Mouse (Mus musculus) testis, postnatal 10 days (tissue): Measurements from ENCODE around the gene Nmb.

Experiments used
- DNase-seq: peaks from one replicate; pipeline ENCODE4 v3.0.0; 2021; ENCODE audit warnings: low spot score

Gene Nmb

DNA sequence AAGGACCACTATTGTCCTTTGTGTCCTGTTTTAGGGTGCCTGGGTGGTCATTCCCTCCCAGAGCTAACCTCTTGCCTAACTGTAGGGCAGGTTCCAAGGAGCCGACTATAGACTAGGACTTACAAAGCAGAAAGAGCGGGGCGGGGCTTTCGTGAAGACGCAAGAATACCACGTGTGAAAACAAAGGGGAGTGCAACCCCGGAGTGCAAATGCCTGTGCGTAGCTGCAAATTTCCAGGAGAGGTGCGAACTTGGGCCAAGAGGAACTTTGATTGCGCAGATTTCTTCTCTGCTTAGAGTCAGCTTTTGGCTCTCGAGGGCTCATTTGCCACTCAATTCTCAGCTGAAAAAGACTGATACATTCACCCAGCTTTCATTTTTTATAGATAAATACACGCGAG, 44.6 kb downstream of the Nmb start:
- DNase-seq, result peak; percentile 73

DNA sequence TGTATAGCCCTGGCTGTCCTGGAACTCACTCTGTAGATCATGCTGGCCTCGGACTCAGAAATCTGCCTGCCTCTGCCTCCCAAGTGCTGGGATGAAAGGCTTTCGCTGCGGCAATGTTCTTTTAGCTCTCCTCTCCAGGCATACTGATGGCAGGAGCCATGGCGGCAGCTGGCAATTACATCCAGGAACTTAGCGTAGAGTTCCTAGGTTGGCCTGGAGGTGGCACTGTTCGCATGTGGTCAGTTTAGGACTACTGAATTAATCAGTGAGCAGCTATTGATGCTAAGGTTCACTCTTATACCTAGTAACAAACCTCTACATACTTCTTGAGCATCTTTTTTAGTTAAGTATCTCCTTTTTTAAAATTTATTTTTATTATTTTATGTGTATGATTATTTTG, 47.7 kb downstream of the Nmb start:
- DNase-seq, result peak; percentile 89

GRCm38 (mm10) chr7:80855316-80855715, 49.6 kb downstream of the Nmb start:
- no peak for DNase-seq

DNA sequence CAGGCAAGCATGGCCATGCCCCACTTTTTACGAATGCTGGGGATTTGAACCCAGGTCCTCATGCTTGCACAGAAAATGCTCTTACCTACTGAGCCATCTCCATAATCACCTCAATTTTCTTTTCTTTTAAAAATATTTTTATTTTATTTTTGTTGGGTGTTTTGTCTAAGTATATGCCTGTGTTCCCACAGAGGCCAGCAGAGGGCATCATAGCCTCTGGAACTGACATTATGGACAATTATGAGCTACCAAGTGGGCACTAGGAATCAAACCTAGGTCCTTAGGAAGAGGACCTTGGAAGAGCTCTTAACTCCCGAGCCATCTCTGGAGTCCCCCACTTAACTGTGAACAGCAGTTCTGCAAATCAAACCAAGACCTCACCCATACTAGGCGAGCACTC, 51.7 kb downstream of the Nmb start:
- DNase-seq, result no peak
